Mouse (Mus musculus): ENCODE measurements at regions not wholly inside any gene's neighbourhood (a gene's known extent, or its start where the extent isn't known, plus 50 kb on each side); places are given as distances from the start of the nearest gene placed in this dataset.

DNA sequence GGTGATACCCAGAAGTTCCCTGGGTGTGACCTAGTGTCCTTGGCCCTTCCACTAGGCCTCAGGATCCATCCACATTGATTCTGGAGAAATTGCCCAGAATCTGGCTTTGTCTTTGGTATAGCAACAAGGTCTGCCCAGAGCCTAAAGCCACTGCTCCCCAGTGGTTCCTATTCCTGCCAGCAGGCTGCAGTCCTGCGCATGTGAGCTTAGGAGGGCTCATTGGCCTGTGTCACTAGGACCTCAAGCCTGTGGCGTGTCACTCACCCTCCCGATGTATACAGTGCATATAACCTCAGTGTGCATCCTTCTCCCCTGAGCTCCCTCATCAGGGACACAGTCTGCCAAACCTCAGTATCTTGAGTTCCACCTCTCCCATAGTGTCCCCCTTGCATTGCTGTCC, 261.9 kb downstream of the Cdh26 start:
- Histone ChIP-seq H3K27ac (ENCODE audit: control insufficient read depth, insufficient read depth, low read depth, low read length) (no peak overlapping the region), H3K36me3 (ENCODE audit: control insufficient read depth, insufficient read depth, low read length) (no peaks in the 10 kb centered on the region), H3K4me3 (ENCODE audit: control insufficient read depth, low read depth, low read length) (no peak overlapping the region), H3K27me3 (ENCODE audit: control insufficient read depth, insufficient read depth, low read length) (no peaks in the 10 kb centered on the region), H3K4me1 (ENCODE audit: control insufficient read depth, insufficient read depth, low read length) (no peaks in the 10 kb centered on the region)
- peak; percentile 9; the same call in 1 of the 2 replicates for TF ChIP-seq CTCF (IDR thresholded peaks at IDR 0.05; ENCODE audit: control insufficient read depth, insufficient read depth, insufficient replicate concordance, low read depth, low read length)
- TF ChIP-seq POLR2A (IDR thresholded peaks at IDR 0.05; ENCODE audit: control insufficient read depth, low read depth, low read length) = no peak

DNA sequence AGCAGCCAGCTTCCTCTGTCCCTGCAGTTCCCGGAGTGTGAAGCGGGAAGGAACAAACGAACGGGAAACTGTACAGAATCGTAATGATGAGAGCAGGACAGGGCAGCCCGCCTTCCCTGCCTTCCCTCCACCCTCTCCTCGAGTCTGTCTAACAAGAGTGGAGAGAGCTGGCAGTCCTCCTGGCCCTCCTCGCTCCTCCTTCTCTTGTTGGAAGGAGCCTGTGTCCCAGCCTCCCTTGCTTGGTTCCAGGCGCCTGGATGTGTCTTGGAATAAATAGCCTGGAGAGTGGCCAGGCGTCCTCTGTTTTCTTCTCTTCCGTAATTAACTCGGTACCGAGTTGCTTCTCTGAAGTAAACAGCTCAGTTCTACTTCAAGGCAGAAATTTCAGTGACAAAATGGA, 268.3 kb downstream of the Cdh26 start:
- no peaks in the 10 kb centered on the region for H3K27me3 ChIP-seq (ENCODE audit: control insufficient read depth, insufficient read depth, low read length)
- no peak for TF ChIP-seq POLR2A (IDR thresholded peaks at IDR 0.05; ENCODE audit: control insufficient read depth, low read depth, low read length)
- TF ChIP-seq CTCF (IDR thresholded peaks at IDR 0.05; ENCODE audit: control insufficient read depth, insufficient read depth, insufficient replicate concordance, low read depth, low read length) = no peak
- H3K27ac ChIP-seq (ENCODE audit: control insufficient read depth, insufficient read depth, low read depth, low read length) = no peak overlapping the region
- H3K4me1 ChIP-seq (ENCODE audit: control insufficient read depth, insufficient read depth, low read length) = 0 out of 2 replicates have a peak, but pooled peaks cover 2% of the 10 kb centered on the region
- no peaks in the 10 kb centered on the region for H3K36me3 ChIP-seq (ENCODE audit: control insufficient read depth, insufficient read depth, low read length)
- H3K4me3 ChIP-seq (ENCODE audit: control insufficient read depth, low read depth, low read length) = no peak overlapping the region

DNA sequence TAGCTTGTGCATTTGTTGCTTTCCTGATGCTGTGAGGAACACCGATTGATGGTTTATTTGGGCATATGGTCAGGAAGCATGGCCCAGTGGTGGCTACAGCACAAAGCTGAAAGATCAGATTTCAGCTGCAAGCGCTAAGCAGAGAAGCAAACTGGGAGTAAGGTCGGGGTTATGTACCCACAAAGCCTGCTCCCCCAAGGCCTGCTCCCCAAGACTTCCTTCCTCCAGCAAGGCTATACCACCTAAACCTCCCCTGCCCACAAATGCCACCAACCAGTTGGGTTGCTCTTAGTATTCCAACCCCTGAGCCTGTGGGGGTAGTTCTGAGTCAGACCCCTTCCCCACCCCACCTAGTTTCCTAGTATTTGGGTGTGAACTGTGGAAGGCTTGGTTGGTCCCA, 270.5 kb downstream of the Cdh26 start:
- TF ChIP-seq POLR2A (IDR thresholded peaks at IDR 0.05; ENCODE audit: control insufficient read depth, low read depth, low read length) (no peak), CTCF (IDR thresholded peaks at IDR 0.05; ENCODE audit: control insufficient read depth, insufficient read depth, insufficient replicate concordance, low read depth, low read length) (no peak)
- no peak overlapping the region for H3K27ac ChIP-seq (ENCODE audit: control insufficient read depth, insufficient read depth, low read depth, low read length)

DNA sequence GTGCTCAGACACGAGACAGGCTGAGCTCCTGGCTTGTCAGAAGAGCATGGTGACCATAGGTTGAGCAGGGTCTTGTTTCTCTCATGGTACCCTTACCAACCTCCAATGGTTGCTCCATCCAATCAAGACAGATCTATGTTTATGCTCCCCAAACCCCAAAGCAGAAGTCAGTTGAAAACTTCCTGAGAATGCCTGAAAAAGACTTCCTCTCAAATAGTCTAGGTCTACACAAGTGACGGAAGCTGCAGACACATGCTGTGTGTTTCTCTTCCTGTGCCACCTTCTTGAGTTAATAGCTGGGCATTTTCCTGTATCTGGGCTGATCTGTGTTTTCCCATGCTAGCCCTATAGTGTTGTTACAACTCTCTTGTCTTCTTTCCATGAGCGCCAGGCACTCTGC, 274.2 kb downstream of the Cdh26 start:
- no peak for TF ChIP-seq CTCF (IDR thresholded peaks at IDR 0.05; ENCODE audit: control insufficient read depth, insufficient read depth, insufficient replicate concordance, low read depth, low read length)
- TF ChIP-seq POLR2A (IDR thresholded peaks at IDR 0.05; ENCODE audit: control insufficient read depth, low read depth, low read length) = no peak
- no peaks in the 10 kb centered on the region for H3K27me3 ChIP-seq (ENCODE audit: control insufficient read depth, insufficient read depth, low read length)
- no peak overlapping the region for H3K27ac ChIP-seq (ENCODE audit: control insufficient read depth, insufficient read depth, low read depth, low read length)
- H3K4me3 ChIP-seq (ENCODE audit: control insufficient read depth, low read depth, low read length) = no peak overlapping the region
- no peaks in the 10 kb centered on the region for H3K36me3 ChIP-seq (ENCODE audit: control insufficient read depth, insufficient read depth, low read length)
- H3K4me1 ChIP-seq (ENCODE audit: control insufficient read depth, insufficient read depth, low read length) = no peaks in the 10 kb centered on the region

More for the DNA sequence above, 270.5 kb downstream of the Cdh26 start:
- 0 out of 2 replicates have a peak, but pooled peaks cover 2% of the 10 kb centered on the region for H3K4me1 ChIP-seq (ENCODE audit: control insufficient read depth, insufficient read depth, low read length)
- no peak overlapping the region for H3K4me3 ChIP-seq (ENCODE audit: control insufficient read depth, low read depth, low read length)
- H3K27me3 ChIP-seq (ENCODE audit: control insufficient read depth, insufficient read depth, low read length) = no peaks in the 10 kb centered on the region
- no peaks in the 10 kb centered on the region for H3K36me3 ChIP-seq (ENCODE audit: control insufficient read depth, insufficient read depth, low read length)

DNA sequence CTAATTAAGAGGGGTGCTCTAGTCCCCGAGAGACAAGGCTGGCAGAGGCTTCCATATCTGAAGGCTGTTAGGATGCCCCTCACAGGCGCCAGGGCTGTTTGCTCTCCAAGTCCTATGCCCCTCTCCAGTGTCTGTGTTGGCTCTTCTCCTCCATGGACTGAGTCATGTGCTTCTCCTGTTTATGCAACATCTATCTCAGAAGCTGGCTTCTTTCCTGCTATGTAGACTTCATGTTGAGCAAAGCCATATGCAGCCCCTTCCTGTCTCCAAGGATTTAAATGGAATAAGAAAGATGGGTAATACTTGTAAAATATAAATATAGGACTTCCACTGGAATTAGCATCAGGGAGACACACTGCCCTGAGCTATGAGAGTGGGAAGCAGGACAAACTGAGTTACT, 278.3 kb downstream of the Cdh26 start:
- TF ChIP-seq CTCF (IDR thresholded peaks at IDR 0.05; ENCODE audit: control insufficient read depth, insufficient read depth, insufficient replicate concordance, low read depth, low read length) = no peak
- no peak for TF ChIP-seq POLR2A (IDR thresholded peaks at IDR 0.05; ENCODE audit: control insufficient read depth, low read depth, low read length)
- no peaks in the 10 kb centered on the region for H3K27me3 ChIP-seq (ENCODE audit: control insufficient read depth, insufficient read depth, low read length)
- H3K36me3 ChIP-seq (ENCODE audit: control insufficient read depth, insufficient read depth, low read length) = no peaks in the 10 kb centered on the region
- no peak overlapping the region for H3K4me3 ChIP-seq (ENCODE audit: control insufficient read depth, low read depth, low read length)
- no peak overlapping the region for H3K27ac ChIP-seq (ENCODE audit: control insufficient read depth, insufficient read depth, low read depth, low read length)
- H3K4me1 ChIP-seq (ENCODE audit: control insufficient read depth, insufficient read depth, low read length) = no peaks in the 10 kb centered on the region

DNA sequence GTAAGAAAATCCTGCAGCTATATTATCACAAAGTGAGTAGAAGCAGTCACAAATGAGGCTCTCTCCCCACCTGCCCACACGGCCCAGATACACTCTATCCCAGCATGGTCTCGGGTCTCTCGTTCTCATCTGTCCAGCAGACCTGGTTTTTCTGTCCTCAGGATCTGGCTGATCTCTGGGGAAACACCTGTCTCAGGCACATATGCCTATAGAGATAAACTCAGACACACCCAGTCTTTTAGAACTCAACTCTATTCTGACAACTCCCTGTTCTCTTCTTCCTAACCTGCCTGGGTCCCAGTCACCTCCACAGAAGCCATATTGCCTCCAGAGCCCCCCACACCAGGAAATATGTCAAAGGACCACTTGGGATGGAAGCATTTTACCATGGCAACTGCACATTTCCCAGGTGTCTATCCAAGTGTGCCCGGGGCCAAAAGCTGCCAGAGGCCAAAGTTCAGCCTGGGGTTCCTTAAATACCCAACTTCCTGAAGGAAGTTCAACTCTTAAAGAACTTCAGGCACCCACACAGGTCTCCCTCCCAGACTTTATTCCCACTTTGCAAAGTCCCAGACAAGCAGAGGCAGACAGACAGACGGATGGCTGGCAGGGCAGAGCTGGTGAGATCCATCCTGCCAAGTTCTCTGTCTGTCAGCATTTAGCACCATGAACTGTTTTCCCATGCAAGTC, 279.0 kb downstream of the Cdh26 start:
- Histone ChIP-seq H3K27ac (ENCODE audit: control insufficient read depth, insufficient read depth, low read depth, low read length) (no peak overlapping the region), H3K4me3 (ENCODE audit: control insufficient read depth, low read depth, low read length) (no peak overlapping the region), H3K36me3 (ENCODE audit: control insufficient read depth, insufficient read depth, low read length) (no peaks in the 10 kb centered on the region), H3K4me1 (ENCODE audit: control insufficient read depth, insufficient read depth, low read length) (no peaks in the 10 kb centered on the region), H3K27me3 (ENCODE audit: control insufficient read depth, insufficient read depth, low read length) (no peaks in the 10 kb centered on the region)
- TF ChIP-seq POLR2A (IDR thresholded peaks at IDR 0.05; ENCODE audit: control insufficient read depth, low read depth, low read length) (no peak), CTCF (IDR thresholded peaks at IDR 0.05; ENCODE audit: control insufficient read depth, insufficient read depth, insufficient replicate concordance, low read depth, low read length) (no peak)

DNA sequence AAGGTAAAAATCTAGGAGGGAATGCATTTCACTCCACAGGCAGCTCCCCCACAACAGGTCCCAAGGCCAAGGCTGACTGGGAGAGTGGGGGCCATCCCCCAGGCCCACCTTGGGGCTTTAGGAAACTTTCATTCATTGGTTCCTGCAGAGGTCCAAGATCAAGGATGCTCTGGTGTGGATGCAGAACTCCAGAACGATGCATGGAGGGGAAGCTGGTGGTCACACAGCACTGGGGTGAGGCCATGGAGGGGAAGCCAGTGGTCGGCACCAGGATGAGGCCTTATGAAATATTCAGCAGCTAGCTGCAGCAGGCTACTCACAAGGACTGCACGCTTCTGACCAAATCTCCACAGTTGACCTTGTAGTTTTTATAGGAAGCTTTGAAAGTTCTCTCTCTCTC, 279.7 kb downstream of the Cdh26 start:
- H3K4me3 ChIP-seq (ENCODE audit: control insufficient read depth, low read depth, low read length) = no peak overlapping the region
- TF ChIP-seq CTCF (IDR thresholded peaks at IDR 0.05; ENCODE audit: control insufficient read depth, insufficient read depth, insufficient replicate concordance, low read depth, low read length) = no peak
- no peak for TF ChIP-seq POLR2A (IDR thresholded peaks at IDR 0.05; ENCODE audit: control insufficient read depth, low read depth, low read length)
- no peak overlapping the region for H3K27ac ChIP-seq (ENCODE audit: control insufficient read depth, insufficient read depth, low read depth, low read length)
- H3K36me3 ChIP-seq (ENCODE audit: control insufficient read depth, insufficient read depth, low read length) = no peaks in the 10 kb centered on the region
- H3K27me3 ChIP-seq (ENCODE audit: control insufficient read depth, insufficient read depth, low read length) = no peaks in the 10 kb centered on the region
- H3K4me1 ChIP-seq (ENCODE audit: control insufficient read depth, insufficient read depth, low read length) = no peaks in the 10 kb centered on the region
